Mouse (Mus musculus) kidney, adult 2 months (tissue): Measurements from ENCODE around the gene Bcl7b. TPM values are rescaled to one million over a fixed set of nuclear protein-coding genes. Genes with fewer than 3 reads are reported as not detected.

Experiments used
- DNase-seq: peaks from one replicate; pipeline ENCODE4 v3.0.0; 2021
- H3K27ac ChIP-seq: fragments of 200-500 bp; 2 replicates; pipeline ENCODE4 v1.5.1; 2012; ENCODE audit warnings: low read depth, low read length, control low read depth, inconsistent platforms; ENCODE audit not compliant: insufficient read depth
- H3K27me3 ChIP-seq: fragments of 200-500 bp; replicated peaks from 2 replicates; pipeline ENCODE4 v1.6.1; 2012; ENCODE audit warnings: mild to moderate bottlenecking, moderate library complexity, low read length, inconsistent platforms; ENCODE audit not compliant: control insufficient read depth, insufficient read depth
- H3K36me3 ChIP-seq: fragments of 200-500 bp; 2 replicates; pipeline ENCODE4 v1.6.1; 2012; ENCODE audit warnings: mild to moderate bottlenecking, moderate library complexity, low read length, inconsistent platforms; ENCODE audit not compliant: control insufficient read depth, insufficient read depth
- H3K4me1 ChIP-seq: fragments of 200-500 bp; 2 replicates; pipeline ENCODE4 v1.6.1; 2011; ENCODE audit warnings: low read length; ENCODE audit not compliant: control insufficient read depth, insufficient read depth
- H3K4me3 ChIP-seq: fragments of 200-500 bp; 2 replicates; pipeline ENCODE4 v1.5.1; 2011; ENCODE audit warnings: mild to moderate bottlenecking, low read depth, low read length, control low read depth; ENCODE audit not compliant: insufficient read depth
- CTCF ChIP-seq: fragments of 200-500 bp; conservative IDR thresholded peaks from 2 replicates; pipeline ENCODE4 v1.5.1; 2011; ENCODE audit warnings: low read depth, mild to moderate bottlenecking, control low read depth, low read length, moderate library complexity, mixed read lengths; ENCODE audit not compliant: insufficient read depth, insufficient read length
- POLR2A ChIP-seq: fragments of 200-500 bp; IDR thresholded peaks from one replicate; pipeline ENCODE4 v1.6.1; 2011; ENCODE audit warnings: low read depth, low read length, control low read depth
- WGBS: fragments of 180-500 bp; shearing (Covaris S2); methylation state at CpG from one replicate; pipeline ENCODE4 v1.1.7; 2018; 5-methylcytosine and 5-hydroxymethylcytosine counted together
- polyA plus RNA-seq: library from polyadenylated mRNA; depleted of rRNA; stranded (reverse); fragments of >200 nt; gene quantifications from 2 replicates; pipeline ENCODE4 v1.2.3, GENCODE M21; 2012

Gene Bcl7b
- polyA plus RNA-seq, 1 experiment, result 47.9 TPM

DNA sequence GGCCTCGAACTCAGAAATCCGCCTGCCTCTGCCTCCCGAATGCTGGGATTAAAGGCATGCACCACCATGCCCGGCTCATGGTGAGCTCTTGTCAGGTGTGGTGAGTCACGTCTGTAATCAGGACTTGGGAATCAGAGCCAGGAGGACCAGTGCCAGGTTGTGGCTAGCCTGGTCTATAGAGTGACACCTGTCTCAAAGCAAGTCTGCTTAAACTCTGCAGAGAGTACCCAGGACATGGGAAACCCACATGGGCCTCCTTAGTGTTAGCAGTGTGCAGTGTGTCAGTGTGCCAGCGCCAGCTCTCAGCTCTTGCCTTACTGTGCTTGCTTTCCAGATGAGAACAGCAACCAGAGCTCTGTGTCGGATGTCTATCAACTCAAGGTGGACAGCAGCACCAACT is 11.5 kb downstream of the Bcl7b start:
- no peak for TF ChIP-seq POLR2A
- TF ChIP-seq CTCF, result no peak
- H3K36me3 ChIP-seq, result peaks cover 3% of the 10 kb centered on the region
- H3K4me1 ChIP-seq, result no peaks in the 10 kb centered on the region
- WGBS, result 91% methylated on average over 7 of the region's 7 CpGs
- no peaks in the 10 kb centered on the region for H3K27me3 ChIP-seq
- no peak overlapping the region for H3K27ac ChIP-seq
- DNase-seq, result no peak
- H3K4me3 ChIP-seq, result no peak overlapping the region

DNA sequence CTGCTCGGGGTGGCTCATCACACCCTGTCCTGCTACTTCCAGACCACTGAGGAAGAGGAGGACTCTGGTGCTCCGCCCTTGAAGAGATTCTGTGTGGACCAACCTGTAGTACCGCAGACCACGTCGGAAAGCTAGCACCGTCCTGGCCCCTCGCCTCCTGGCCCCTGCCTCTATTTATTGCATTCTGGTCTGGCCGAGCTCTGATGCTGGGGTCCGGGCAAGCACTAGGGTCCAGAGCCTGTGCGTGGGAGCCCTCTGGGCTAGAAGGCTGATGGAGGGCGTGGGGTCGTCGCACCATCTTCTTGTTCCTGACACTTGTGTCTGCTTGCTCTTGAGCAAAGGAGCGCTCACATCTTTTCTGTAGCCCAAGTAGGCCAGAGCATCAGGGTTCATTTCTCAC is 12.7 kb downstream of the Bcl7b start:
- TF ChIP-seq POLR2A, result no peak
- TF ChIP-seq CTCF, result no peak
- no peaks in the 10 kb centered on the region for H3K27me3 ChIP-seq
- H3K36me3 ChIP-seq, result peaks cover 3% of the 10 kb centered on the region
- no peaks in the 10 kb centered on the region for H3K4me1 ChIP-seq
- DNase-seq, result no peak
- 95% methylated on average over 14 of the region's 14 CpGs for WGBS
- H3K4me3 ChIP-seq, result no peak overlapping the region
- no peak overlapping the region for H3K27ac ChIP-seq

DNA sequence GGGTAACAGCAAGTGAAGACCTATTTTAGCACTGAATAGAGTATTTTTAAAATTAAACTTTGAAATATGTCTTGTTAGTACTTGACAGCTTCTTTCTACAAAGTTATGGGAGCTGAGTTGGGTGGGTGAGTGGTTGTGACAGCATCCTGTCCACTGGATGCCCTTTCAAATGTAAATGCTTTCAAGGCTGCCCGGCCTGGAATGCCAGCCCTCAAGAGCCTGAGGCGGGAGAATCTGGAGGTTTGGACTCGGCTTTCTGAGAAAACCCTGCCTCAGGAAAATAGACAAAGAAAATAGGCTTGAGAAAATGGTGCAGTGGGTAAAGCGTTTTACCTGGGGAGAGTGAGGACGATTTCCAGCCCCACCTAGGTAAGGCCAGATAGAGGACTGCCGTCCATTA is 13.7 kb downstream of the Bcl7b start:
- no peak for TF ChIP-seq CTCF
- no peak for TF ChIP-seq POLR2A
- Histone ChIP-seq H3K36me3 (peaks cover 3% of the 10 kb centered on the region), H3K27ac (no peak overlapping the region), H3K4me1 (no peaks in the 10 kb centered on the region), H3K27me3 (no peaks in the 10 kb centered on the region), H3K4me3 (no peak overlapping the region)
- no peak for DNase-seq
- 78% methylated on average over 6 of the region's 6 CpGs for WGBS

DNA sequence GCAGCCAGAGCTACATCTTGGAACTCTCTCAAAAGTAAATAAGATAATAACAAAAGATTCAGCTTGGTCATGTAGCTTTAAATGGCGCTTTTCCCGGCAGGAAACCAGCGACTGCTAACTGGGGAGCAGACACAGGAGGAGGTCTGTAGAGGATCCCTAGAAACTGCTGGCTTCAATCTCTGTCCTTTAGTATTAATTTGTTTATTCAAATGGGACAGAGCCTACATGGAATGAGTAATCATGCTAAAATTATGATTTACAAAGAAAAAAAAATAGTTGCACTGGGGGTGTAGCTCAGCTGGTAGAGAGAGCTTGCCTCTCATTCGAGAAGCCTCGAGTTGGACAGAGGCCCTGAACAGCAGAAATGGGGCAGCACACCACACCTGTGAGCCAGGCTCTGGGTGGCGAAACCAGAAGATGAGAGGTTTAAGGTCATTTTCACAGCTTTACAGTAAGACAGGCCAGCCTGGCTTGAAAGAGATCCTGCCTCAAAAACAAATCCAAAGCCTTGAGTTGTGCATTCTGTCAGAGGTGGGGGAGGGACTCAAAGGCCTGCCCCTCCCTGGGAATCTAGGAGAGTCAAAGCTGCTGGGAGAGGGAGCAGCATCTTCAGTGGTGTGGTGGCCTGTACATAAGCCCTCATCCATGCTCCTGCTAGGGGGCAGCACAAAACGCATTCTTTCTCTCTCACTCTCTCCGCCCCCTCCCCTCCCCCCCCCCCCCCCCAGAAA is 15.2 kb downstream of the Bcl7b start:
- Histone ChIP-seq H3K27me3 (no peaks in the 10 kb centered on the region), H3K36me3 (peaks cover 3% of the 10 kb centered on the region), H3K27ac (peak overlapping the region; percentile 48), H3K4me1 (no peaks in the 10 kb centered on the region), H3K4me3 (no peak overlapping the region)
- no peak for TF ChIP-seq POLR2A
- peak; percentile 19; the same call in 1 of the 2 replicates for TF ChIP-seq CTCF
- peak; percentile 25 for DNase-seq
- WGBS, result 48% methylated on average over 8 of the region's 8 CpGs

DNA sequence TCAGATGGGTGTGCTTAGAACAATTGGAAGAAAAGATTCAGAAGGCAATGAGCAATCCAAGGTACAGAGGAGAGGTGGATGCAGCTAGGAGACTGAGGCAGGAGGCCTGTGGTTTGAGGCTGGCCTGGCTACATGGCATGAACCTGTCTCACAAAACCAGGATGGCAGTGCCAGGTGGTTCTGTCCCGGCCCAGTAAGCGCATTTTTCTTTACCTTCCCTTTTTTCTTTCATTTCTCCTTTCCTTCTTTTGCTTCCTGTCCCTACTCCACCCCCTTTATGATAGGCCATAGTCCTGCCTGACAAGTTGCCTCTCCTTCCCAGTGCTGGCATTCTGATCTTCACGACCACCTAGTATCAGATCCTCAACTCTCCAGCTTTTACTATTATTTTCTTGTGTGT is 16.9 kb downstream of the Bcl7b start:
- H3K27me3 ChIP-seq, result no peaks in the 10 kb centered on the region
- WGBS, result 93% methylated on average over 3 of the region's 3 CpGs
- peaks cover 3% of the 10 kb centered on the region for H3K36me3 ChIP-seq
- no peak overlapping the region for H3K27ac ChIP-seq
- TF ChIP-seq CTCF (no peak), POLR2A (no peak)
- H3K4me1 ChIP-seq, result peaks cover 10% of the 10 kb centered on the region; the same call in 1 of the 2 replicates
- H3K4me3 ChIP-seq, result no peak overlapping the region
- DNase-seq, result no peak

DNA sequence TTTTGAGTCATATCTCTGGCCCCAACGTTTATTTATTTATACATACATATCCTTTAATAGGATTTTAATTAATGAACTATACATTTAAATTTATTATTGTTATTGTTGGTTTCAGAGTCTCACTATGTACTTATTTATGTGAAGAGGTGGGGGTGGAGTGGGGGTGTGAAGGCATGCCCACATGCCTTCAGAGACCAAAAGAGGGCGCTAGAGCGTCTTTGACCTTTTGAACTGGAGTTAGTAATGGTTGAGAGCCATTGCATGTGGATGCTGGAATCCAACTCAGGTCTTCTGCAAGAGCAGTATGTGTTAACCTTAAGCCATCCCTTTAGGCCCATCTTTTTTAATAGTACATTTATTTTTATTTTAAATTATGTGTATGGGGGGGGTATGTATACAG is 17.5 kb downstream of the Bcl7b start:
- DNase-seq, result peak; percentile 41
- peaks cover 10% of the 10 kb centered on the region; the same call in 1 of the 2 replicates for H3K4me1 ChIP-seq
- no peak for TF ChIP-seq POLR2A
- TF ChIP-seq CTCF, result peak; percentile 46
- WGBS, result 40% methylated on average over 3 of the region's 3 CpGs
- no peaks in the 10 kb centered on the region for H3K27me3 ChIP-seq
- no peak overlapping the region for H3K4me3 ChIP-seq
- no peak overlapping the region for H3K27ac ChIP-seq
- peaks cover 3% of the 10 kb centered on the region for H3K36me3 ChIP-seq

DNA sequence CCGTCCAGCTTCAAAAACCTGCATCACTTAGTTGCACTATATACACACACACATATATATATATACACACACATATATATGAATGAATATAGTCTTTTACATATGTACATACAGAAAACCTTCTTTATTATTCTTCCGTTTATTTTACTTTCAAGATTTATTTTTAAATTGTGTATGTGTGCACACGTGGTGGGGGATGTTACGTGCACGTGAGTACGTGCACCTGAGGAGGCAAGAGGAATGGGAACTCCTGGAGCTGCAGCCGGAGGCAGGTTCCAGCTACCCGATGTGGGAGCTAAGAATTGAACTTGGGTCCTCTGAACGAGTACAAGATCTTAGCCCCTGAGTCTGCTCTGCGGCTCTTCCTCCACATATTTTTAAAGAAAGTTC is 18.1 kb downstream of the Bcl7b start:
- Histone ChIP-seq H3K4me1 (peaks cover 10% of the 10 kb centered on the region; the same call in 1 of the 2 replicates), H3K36me3 (no peaks in the 10 kb centered on the region), H3K4me3 (peak overlapping the region; percentile 60), H3K27ac (peak overlapping the region; percentile 95), H3K27me3 (no peaks in the 10 kb centered on the region)
- no peak for DNase-seq
- 24% methylated on average over 10 of the region's 10 CpGs for WGBS
- TF ChIP-seq CTCF (no peak), POLR2A (no peak)

DNA sequence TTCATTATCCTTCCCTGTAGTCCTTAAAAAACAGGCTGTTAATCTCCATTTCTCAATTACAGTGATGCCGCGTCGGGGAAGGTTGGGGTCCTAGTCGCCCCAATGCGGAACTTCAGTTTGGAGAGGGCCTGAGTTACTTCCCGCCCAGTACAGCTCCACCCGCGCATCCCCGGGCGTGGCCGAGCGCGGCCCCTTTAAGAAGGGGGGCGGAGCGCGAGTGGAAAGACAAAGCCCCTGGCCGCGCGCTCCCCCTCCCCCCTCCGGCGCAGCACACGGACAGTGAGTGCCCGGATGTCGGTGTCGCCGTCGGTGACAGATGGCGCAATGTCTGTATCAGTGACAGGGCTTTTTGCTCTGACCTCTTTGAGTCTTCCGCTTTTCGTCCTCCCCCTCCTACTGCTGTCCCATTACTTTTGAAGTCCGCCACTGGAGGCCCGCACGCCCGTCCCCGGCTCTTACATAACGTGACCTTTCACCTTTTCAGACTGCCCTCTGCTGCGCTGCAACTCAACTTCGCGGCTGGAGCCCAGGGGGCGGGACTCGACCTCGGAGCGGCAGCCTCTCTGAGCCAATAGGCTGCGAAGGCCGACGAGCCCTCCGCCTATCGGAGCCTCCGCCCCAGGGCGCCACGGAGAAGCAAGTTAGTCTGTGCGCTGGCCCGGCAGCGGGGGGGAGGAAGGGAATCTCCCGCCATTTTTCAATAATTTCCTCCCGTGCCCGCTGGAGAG is 18.7 kb downstream of the Bcl7b start, which contains the start of gene Baz1b:
Baz1b (plus strand) TSS at position 644 of the 728 bp plus-strand sequence.
- TF ChIP-seq POLR2A (no peak), CTCF (no peak)
- peak within 1 kb of the TSS; percentile 95 for H3K27ac ChIP-seq
- H3K36me3 ChIP-seq, result no peaks in the 10 kb centered on the region
- under 1% methylated on average over 57 of the region's 57 CpGs for WGBS
- H3K27me3 ChIP-seq, result no peaks in the 10 kb centered on the region
- H3K4me3 ChIP-seq, result peak within 1 kb of the TSS; percentile 80
- DNase-seq, result peak; percentile 99
- H3K4me1 ChIP-seq, result peaks cover 10% of the 10 kb centered on the region; the same call in 1 of the 2 replicates
